Mouse (Mus musculus) ES-Bruce4 (cell line): ENCODE measurements at regions not wholly inside any gene's neighbourhood (a gene's known extent, or its start where the extent isn't known, plus 50 kb on each side); places are given as distances from the start of the nearest gene placed in this dataset.

Source experiments
- CTCF ChIP-seq: IDR thresholded peaks from one replicate; pipeline ENCODE4 v1.8.1; 2011; ENCODE audit warnings: low read depth, low read length
- POLR2A ChIP-seq: IDR thresholded peaks from one replicate; pipeline ENCODE4 v1.8.1; 2011; ENCODE audit warnings: low read length; ENCODE audit not compliant: insufficient read depth

DNA sequence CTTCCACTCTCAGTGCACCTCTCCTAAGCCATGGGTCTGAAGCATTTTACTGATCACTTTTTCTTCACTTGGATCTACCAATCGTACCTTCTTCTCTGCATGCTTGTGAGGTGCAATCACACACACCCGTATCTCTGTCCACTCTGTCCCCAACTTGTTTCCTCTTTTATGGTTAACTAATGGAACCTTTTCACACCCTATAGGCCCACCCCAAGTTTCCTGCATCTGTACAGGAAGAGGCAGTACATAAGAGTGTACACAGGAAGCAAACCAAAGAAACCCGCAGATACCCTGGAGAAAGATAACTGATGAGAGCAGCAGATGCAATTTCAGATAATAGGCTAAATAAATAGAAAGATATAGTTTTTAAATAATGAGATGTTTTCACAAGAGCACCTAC, 102.5 kb upstream of the Ifne start:
- no peak for TF ChIP-seq CTCF
- TF ChIP-seq POLR2A: no peak
